Mouse (Mus musculus): ENCODE results near the gene Mcoln2.

DNA sequence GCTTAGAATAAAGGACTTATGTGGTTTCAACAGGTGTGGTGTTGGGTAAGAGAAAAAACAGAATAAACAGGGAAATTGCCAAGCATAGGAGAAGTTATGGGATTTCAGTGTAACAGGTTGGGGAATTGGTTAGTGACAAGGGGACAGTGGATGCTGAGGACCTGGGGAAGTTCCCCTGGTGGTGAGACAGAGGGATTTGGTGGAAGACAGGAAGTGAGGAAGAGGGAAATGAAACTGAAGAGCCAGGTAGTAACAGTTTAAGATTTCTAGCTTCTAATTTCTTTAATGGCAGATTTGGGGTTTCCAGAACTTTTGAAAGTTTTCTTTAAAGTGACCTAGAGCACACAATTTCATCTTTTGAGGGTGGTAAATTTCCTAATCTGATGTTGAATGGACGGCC is 95.0 kb downstream of the Mcoln2 start:
- TF ChIP-seq CTCF (IDR thresholded peaks at IDR 0.05; ENCODE audit: insufficient read depth, low read length), result no peak
- TF ChIP-seq POLR2A (IDR thresholded peaks at IDR 0.05; ENCODE audit: borderline replicate concordance, extremely low read depth, low read depth, low read length), result no peak

All from lung, adult 2 months (tissue).